Mouse (Mus musculus) forebrain, postnatal 0 days (tissue): ENCODE measurements around the gene Gm43064. TPM values are rescaled to one million over a fixed set of nuclear protein-coding genes. Genes with fewer than 3 reads are reported as not detected.
A peak's percentile ranks its signal among the peaks of the same experiment; 100 is the strongest.

Experiments
- ATAC-seq: fragments of 200-750 bp; cut with Nextera tagmentation; 2 replicates; pipeline ENCODE4 v1.8.0; 2017; ENCODE audit warnings: mild to moderate bottlenecking, moderate library complexity
- DNase-seq: peaks from one replicate; pipeline ENCODE4 v3.0.0-alpha.2; 2015
- H3K27ac ChIP-seq: fragments of 300-500 bp; sonication (generic); 2 replicates; pipeline ENCODE4 v1.5.1; 2014; ENCODE audit warnings: low read depth, mild to moderate bottlenecking, antibody characterized with exemption, low read length, moderate library complexity, mixed read lengths
- H3K27me3 ChIP-seq: fragments of 300-500 bp; sonication (generic); 2 replicates; pipeline ENCODE4 v1.6.1; 2014; ENCODE audit warnings: mild to moderate bottlenecking, low read length, mixed read lengths; ENCODE audit not compliant: insufficient read depth
- H3K36me3 ChIP-seq: fragments of 300-500 bp; sonication (generic); 2 replicates; pipeline ENCODE4 v1.6.1; 2014; ENCODE audit warnings: mild to moderate bottlenecking, moderate library complexity; ENCODE audit not compliant: insufficient read depth
- H3K4me1 ChIP-seq: fragments of 300-500 bp; sonication (generic); 2 replicates; pipeline ENCODE4 v1.6.1; 2014; ENCODE audit warnings: antibody characterized with exemption; ENCODE audit not compliant: insufficient read depth
- H3K4me2 ChIP-seq: fragments of 300-500 bp; sonication (generic); 2 replicates; pipeline ENCODE4 v1.6.1; 2014; ENCODE audit warnings: low read depth, mild to moderate bottlenecking, moderate library complexity
- H3K4me3 ChIP-seq: fragments of 300-500 bp; sonication (generic); 2 replicates; pipeline ENCODE4 v1.5.1; 2014; ENCODE audit warnings: low read depth, low read length, mixed read lengths
- H3K9ac ChIP-seq: fragments of 300-500 bp; sonication (generic); 2 replicates; pipeline ENCODE4 v1.6.1; 2014; ENCODE audit warnings: mild to moderate bottlenecking
- H3K9me3 ChIP-seq: fragments of 300-500 bp; sonication (generic); 2 replicates; pipeline ENCODE4 v1.6.1; 2016; ENCODE audit warnings: low read length
- CTCF ChIP-seq: sonication (generic); IDR thresholded peaks from 2 replicates; pipeline ENCODE4 v1.5.1; 2016; ENCODE audit warnings: antibody characterized with exemption, control low read depth, low read depth
- WGBS: fragments of 180-500 bp; shearing (Covaris S2); extraction: QIAGEN DNeasy Blood & Tissue Kit; methylation state at CpG from one replicate; pipeline ENCODE4 v1.1.7; 2014; 5-methylcytosine and 5-hydroxymethylcytosine counted together
- polyA plus RNA-seq: library from polyadenylated mRNA; unstranded; fragments of >200 nt; fragmentation: Nextera tagmentation; extraction: Ambion mirVana; gene quantifications from 2 replicates; pipeline ENCODE4 v1.2.1, GENCODE M21; 2015
- total RNA-seq: library from RNA; depleted of rRNA; stranded (reverse); fragments of >200 nt; gene quantifications from 2 replicates; pipeline ENCODE4 v1.2.3, GENCODE M21; 2014

Gm43064 gene
- total and polyA plus RNA-seq, 2 experiments from 2014 or later: 0.08 to 0.29 TPM

DNA sequence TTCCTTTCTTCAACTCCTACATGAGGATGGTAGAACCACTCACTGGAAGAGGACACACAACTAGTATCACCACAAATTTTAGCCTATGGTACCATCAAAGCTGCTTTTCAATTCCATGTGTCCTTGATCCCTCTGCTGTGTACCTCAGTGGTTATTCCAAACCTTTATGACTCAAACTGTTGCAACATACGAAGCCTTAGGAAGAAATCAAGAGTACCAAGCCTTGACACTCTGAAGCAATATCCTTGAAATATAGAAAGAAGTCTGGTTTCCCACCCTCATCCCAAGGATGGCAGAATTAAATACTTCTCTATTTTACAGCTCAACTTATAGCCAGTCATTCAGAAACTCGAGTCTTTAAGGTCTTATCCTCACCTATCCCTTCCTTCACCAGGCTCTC is 13.0 kb upstream of the Gm43064 start:
- 50% methylated on average over 2 of the region's 2 CpGs for WGBS

DNA sequence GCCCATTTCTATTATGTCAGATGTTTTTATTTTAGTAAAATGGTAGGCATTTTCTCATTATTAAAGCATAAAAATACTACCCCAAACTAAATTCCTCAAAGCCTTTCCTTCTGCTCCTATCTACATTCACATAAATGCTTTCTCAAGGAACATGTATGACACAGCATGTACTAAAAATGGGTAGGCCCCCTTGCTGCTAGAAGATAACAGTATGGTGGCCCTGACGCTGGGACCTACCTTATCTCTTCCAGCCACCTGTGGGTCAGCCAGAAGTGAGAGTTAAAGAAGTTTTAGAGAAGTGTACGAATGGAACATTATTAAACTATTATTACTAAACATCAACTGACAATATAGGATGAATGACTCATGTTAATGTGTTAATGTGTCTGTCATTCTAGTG is 9.9 kb upstream of the Gm43064 start:
- Histone ChIP-seq H3K4me3 (no peak overlapping the region), H3K9me3 (no peaks in the 10 kb centered on the region), H3K4me1 (no peaks in the 10 kb centered on the region), H3K36me3 (peaks cover 30% of the 10 kb centered on the region), H3K27me3 (no peaks in the 10 kb centered on the region), H3K27ac (no peak overlapping the region), H3K9ac (no peak overlapping the region), H3K4me2 (no peak overlapping the region)
- 88% methylated on average over 2 of the region's 2 CpGs for WGBS
- DNase-seq (no peak), ATAC-seq (no peak)
- no peak for TF ChIP-seq CTCF

More for the DNA sequence above, 13.0 kb upstream of the Gm43064 start:
- Histone ChIP-seq H3K36me3 (0 out of 2 replicates have a peak, but pooled peaks cover 1% of the 10 kb centered on the region), H3K27ac (no peak overlapping the region), H3K4me3 (no peak overlapping the region), H3K4me1 (no peaks in the 10 kb centered on the region), H3K4me2 (no peak overlapping the region), H3K9me3 (no peaks in the 10 kb centered on the region), H3K9ac (no peak overlapping the region), H3K27me3 (no peaks in the 10 kb centered on the region)
- DNase-seq (no peak), ATAC-seq (no peak)
- TF ChIP-seq CTCF: no peak

DNA sequence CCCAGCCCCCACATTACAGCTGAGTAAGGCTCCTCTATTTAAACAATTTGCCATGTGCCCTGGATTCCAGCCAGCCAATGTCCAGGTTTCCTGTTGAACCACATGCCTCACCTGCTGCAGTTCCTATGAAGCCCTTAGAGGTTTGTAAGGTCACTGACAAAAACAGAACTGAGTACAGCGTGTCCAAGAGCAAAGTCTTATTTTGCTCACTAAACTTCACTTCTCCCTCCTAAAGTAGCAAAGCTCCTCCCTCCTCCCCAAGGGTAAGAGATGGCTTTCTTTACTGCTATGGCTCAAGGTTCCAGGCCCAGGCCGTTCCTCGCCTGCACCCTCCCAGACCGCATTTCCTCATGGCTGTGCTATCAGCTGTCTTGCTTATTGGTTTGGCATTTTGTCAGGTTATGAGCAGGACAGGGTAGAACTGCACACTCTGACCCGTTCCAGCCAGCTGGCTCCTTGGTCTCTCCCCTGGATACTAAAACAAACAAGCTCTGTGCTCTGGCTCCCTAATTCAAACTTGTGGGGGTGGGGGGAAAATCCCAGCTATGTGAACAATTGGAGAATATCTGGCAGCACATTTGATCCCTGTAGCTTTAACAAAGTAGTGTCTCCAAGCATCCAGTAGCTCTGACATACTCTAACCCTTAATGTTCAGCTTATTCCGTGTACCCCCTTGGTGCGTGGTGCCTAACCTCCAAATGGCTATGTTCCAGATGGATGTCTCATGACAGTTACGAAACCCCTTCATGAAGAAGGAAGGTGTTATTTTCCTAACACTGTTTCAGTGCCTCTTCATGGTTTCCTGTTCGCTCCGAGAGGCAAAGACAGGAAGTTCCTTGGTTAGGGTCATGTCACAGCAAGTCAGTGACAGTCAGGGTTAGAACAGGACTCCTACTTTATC is 7.5 kb upstream of the Gm43064 start:
- Histone ChIP-seq H3K9me3 (no peaks in the 10 kb centered on the region), H3K27ac (no peak overlapping the region), H3K9ac (no peak overlapping the region), H3K4me1 (no peaks in the 10 kb centered on the region), H3K36me3 (peaks cover 37% of the 10 kb centered on the region), H3K4me3 (no peak overlapping the region), H3K27me3 (no peaks in the 10 kb centered on the region), H3K4me2 (no peak overlapping the region)
- WGBS: 81% methylated on average over 10 of the region's 10 CpGs
- ATAC-seq: peak; percentile 77; the same call in 1 of the 2 replicates
- TF ChIP-seq CTCF: no peak
- DNase-seq: no peak

DNA sequence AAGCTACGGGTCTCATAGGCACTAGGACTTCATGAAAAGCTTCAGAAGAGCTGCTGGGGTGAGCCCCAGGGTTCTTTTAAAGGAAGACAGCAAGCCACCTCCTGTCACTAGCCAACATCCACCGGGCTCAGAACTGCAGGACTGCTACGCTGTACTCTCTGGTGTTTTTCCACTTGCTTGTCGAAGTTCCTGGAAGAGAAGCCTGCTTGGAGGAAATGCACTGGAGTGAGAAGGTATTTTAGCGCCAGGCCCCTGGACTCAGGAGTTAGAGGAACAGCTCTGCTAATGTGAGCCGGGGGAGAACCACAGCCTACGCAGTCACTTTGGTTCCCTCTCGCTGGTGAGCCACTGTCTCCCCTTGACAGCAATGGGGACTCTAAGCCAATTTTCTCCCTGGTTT is 6.5 kb upstream of the Gm43064 start:
- no peaks in the 10 kb centered on the region for H3K27me3 ChIP-seq
- H3K9ac ChIP-seq: no peak overlapping the region
- no peak for TF ChIP-seq CTCF
- DNase-seq: no peak
- peaks cover 38% of the 10 kb centered on the region for H3K36me3 ChIP-seq
- no peak overlapping the region for H3K4me2 ChIP-seq
- ATAC-seq: no peak
- H3K9me3 ChIP-seq: no peaks in the 10 kb centered on the region
- 0 out of 2 replicates have a peak, but pooled peaks cover under 1% of the 10 kb centered on the region for H3K4me1 ChIP-seq
- H3K4me3 ChIP-seq: no peak overlapping the region
- H3K27ac ChIP-seq: no peak overlapping the region
- WGBS: 88% methylated on average over 8 of the region's 8 CpGs

DNA sequence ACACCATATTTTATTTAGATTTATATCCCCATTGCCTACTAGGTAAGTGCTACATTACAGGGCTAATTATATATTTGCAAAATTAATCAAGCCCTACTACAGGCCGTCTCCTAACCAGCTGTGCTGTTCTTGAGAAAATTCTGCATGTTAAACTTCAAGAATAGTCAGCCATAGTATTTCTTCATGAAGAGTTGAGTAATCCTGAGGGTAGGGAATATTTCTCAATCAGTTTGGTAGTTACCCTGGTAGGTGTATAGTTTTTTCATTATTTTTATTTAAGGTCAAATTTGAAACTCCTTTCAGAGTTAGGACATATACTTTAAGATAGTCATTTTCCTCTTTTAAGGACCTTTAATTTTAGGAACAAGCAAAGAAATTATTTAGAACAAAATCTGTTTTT is 3.7 kb upstream of the Gm43064 start:
- Histone ChIP-seq H3K9me3 (no peaks in the 10 kb centered on the region), H3K4me1 (0 out of 2 replicates have a peak, but pooled peaks cover 7% of the 10 kb centered on the region), H3K36me3 (peaks cover 38% of the 10 kb centered on the region), H3K4me3 (no peak overlapping the region), H3K27ac (no peak overlapping the region), H3K4me2 (no peak overlapping the region), H3K9ac (no peak overlapping the region), H3K27me3 (no peaks in the 10 kb centered on the region)
- no peak for DNase-seq
- 100% methylated on average over 1 of the region's 1 CpGs for WGBS
- no peak for TF ChIP-seq CTCF
- ATAC-seq: no peak

DNA sequence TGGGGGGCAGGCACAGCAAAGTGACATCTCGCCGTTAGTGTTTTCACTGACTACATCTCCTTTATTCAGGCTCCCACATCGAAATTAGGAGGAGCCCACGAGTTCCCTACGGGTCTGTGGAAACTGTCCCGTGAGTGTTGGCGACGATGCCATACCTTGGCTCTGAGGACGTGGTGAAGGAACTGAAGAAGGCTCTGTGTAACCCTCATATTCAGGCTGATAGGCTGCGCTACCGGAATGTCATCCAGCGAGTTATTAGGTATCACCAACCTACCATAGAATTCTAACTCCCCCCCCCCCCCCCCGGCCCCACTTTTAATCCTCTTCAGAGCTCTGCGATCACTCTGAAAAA is 402 bp downstream of the Gm43064 start:
- peak overlapping the region; percentile 71 for H3K4me2 ChIP-seq
- H3K27ac ChIP-seq: peak overlapping the region; percentile 94
- DNase-seq (no peak), ATAC-seq (peak; percentile 40; the same call in 1 of the 2 replicates)
- whole genome bisulfite sequencing: under 1% methylated on average over 14 of the region's 14 CpGs
- no peak for TF ChIP-seq CTCF
- 0 out of 2 replicates have a peak, but pooled peaks cover 7% of the 10 kb centered on the region for H3K4me1 ChIP-seq
- H3K36me3 ChIP-seq: peaks cover 7% of the 10 kb centered on the region
- H3K27me3 ChIP-seq: no peaks in the 10 kb centered on the region
- H3K9ac ChIP-seq: peak overlapping the region; percentile 86
- H3K4me3 ChIP-seq: peak overlapping the region; percentile 83
- H3K9me3 ChIP-seq: no peaks in the 10 kb centered on the region

DNA sequence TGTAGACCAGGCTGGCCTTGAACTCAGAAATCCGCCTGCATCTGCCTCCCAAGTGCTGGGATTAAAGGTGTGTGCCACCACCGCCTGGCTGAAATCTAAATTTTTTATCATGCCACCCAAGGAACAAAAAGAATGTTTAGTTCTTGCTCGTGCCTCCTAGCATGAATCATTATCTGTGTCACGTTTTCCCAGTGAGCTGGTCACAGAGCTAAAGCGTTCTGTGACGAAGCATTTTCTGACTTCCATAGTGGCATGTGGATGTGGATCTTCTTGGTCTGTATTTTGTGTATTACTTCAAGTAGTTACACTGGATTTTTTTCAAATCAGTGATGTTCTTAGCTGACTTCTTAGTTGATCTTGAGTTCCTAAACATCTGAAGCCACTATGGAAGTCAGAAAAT is 1.6 kb downstream of the Gm43064 start:
- Histone ChIP-seq H3K4me1 (0 out of 2 replicates have a peak, but pooled peaks cover 7% of the 10 kb centered on the region), H3K4me2 (no peak overlapping the region), H3K4me3 (no peak overlapping the region), H3K9me3 (no peaks in the 10 kb centered on the region), H3K36me3 (peaks cover 12% of the 10 kb centered on the region; the same call in 1 of the 2 replicates), H3K27ac (no peak overlapping the region), H3K9ac (no peak overlapping the region), H3K27me3 (no peaks in the 10 kb centered on the region)
- ATAC-seq (no peak), DNase-seq (no peak)
- TF ChIP-seq CTCF: no peak
- 91% methylated on average over 6 of the region's 6 CpGs for WGBS
